Mouse (Mus musculus) right cerebral cortex, adult 2 months (tissue): ENCODE results near the gene Gtf2ird2.
A peak's percentile ranks its signal among the peaks of the same experiment; 100 is the strongest.

Experiments
- DNase-seq, 2 experiments: peaks; one replicate each; pipeline ENCODE4 v3.0.0; 2021 to 2022; ENCODE audit warnings: low spot score in 2 of 2

The Gtf2ird2 gene

DNA sequence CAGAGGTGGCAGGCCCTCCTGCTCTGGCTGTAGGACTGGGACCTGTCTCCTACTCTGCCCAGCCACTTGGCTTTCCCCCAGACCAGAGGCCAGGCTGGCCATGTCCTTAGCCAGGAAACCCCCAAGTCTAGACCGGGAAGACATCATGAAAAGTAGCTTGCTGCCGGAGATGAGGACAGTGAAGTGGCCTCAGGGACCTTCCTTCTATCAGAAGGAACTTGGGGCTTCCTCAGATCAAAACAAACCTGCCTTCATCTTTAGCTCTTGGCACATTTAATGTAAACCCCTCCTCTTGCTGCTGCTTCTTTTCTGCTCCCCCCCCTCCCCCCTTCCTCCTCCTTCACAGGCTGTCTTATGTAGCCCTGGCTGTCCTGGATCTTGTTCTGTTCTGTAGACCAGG is 50.4 kb downstream of the Gtf2ird2 start:
- no peak for DNase-seq

DNA sequence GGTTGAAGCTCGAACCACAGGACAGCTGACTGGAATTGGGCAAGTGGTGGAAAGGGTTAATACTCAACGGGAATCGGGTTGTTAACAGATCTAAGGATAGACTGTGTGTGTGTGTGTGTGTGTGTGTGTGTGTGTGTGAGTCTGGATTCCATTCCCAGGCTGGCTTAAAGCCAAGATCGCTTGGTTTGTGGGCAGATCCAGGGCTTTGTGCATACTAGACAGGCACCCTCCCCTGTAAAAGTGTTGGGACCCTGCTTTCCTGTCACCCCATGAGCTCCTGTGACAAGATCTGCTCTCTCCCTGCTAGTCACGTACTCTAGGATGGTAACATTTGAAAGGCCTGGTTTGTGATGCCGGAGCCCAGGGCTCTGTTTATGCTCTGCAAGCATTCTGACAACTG is 51.3 kb downstream of the Gtf2ird2 start:
- DNase-seq = peak in 1 of 2 experiments; percentile 58

DNA sequence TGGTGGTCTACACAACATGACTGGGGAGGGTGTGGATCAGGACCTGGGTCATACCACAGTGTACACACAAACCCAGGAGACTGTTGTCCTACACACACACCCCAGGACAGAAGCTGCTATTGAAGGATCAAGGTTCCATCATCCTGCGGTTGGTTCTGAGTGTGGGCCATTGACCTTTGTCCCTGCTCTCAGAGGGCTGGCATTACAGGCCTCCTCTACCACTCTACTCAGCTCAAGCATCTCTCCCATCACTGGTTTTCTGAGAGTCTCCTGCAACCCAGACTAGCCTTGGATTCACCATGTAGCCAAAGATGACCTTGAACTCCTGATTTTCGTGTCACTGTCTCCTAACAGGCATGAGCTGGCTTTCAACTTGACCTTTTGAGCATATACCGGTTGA is 52.4 kb downstream of the Gtf2ird2 start:
- no peak for DNase-seq

DNA sequence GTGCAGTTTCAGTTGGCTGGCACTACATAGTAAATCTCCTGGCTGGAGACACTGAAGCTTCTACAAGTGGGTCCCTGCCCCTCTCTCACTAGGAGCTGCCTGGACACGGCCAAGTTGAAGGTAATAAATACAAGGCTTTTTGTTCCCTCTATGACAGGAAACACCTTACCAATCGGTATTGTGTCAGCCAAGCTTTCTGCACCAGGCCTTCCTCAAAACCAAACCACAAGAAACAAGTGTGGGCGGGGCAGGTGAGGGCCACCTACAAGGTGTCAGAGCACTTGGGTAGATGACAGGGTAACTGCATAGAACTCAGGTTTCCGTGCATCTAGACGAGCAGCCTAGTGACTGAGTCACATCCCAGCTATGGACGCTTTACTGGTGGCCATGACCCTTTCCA is 53.0 kb downstream of the Gtf2ird2 start:
- DNase-seq = no peak

DNA sequence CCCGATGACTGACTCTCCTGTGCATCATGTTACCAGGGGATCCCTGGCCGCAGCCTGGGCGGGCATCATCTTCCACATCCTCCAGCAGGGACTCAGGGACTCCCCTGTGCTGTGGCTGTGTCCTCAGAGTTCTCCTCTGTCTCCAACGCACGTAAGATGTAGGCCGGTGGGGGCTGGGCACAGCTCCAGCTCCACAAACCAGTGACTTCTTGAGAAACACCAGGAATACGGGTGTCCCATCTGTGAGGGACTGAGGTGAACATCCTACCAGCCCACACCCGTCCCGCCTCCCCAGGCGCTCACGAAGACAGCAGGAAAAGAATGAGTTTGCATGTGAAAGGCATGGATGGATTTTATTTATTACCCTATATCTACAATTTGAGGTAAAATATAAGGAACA is 53.7 kb downstream of the Gtf2ird2 start:
- no peak for DNase-seq

DNA sequence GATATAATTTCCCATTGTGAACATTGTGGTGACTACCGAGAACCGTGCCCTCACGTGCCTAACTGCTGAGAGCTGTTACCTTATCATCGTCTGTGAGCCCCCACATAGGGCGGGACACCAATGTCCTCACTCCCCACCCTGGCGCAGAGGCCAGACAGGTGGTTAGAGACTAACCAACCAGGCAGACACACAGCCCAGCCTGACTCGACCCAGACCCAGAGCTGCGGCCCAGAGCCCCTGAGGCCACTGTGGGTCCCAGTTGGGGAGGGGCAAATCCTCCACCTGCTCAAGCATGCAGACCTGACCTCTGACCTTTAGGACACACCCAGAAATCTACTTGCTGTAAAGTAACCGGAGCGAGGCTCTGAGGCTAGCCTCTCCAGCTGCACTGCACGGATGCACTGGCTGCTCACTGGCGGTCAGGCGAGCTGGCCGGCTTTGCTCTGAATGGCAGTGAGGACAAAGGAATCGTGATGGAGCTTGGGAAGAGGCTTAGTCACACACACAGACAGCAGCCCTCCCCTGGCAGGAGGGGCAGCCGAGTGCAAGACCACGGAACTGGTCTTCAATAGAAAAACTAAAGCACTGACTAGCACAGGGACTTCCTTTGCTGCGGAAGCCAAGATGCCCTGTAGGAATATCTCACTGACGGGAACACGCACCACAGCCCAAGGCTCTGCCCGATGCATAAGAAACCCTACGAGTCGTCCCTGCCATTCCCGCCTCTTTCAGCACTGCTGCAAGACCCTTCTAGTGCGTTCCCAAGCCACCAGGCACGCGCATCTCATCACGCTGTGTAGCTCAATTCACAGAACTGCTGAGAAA is 54.3 kb downstream of the Gtf2ird2 start:
- no peak for DNase-seq

DNA sequence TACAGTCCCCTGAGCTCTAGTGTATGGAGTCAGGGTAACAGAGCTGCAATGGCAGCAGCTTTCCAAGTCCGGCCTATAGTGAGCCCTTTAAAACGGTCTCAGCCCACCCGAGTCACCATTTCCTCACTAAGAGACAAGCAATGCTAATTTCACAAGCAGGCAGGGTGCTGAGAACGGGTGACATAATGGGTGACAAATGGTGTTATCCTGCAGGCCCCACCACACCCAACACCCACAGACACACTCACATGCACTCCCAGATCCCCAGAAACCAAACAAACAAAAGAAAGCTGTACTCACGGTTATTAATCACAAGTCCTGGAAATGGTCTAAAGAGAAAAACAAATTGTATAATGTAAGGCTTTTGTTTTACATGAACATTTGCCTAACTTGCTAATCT is 58.0 kb downstream of the Gtf2ird2 start:
- DNase-seq = no peak

DNA sequence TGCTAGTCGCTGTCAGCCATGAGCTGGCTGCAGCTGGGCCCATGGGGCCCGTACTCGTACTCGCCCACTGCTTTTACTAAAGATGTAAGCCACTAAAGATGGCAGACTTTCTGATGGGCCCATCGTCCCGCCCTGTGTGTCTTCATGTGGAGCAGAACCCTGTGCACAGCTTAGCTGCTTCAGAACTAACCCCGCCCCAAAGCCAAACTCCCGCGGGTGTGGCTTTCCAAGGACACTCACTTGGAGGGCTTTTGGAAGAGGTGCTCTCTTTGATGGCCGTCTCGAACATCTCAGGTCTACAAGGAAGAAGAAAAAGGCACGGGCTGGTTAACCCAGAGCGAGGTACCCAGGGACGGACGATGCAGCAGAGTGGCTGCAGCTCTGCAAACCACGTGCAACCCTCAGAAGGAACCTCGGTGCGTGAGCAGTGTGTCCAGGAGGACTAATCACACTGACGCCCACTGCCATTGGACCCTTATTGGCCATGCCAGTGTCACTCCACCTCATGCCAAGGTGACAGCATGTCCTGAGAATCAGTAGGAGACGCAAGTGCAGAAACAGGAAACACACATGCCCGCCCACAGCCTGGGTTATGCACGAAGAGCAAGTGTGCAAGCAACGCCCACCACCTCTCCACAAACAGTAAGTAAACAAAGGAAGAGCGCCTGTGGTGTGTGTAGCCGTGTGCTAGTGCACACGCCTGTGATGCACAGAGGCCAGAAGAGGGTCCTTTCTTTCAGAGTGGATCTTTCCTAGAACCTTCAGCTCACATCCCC is 60.0 kb downstream of the Gtf2ird2 start:
- DNase-seq = no peak

DNA sequence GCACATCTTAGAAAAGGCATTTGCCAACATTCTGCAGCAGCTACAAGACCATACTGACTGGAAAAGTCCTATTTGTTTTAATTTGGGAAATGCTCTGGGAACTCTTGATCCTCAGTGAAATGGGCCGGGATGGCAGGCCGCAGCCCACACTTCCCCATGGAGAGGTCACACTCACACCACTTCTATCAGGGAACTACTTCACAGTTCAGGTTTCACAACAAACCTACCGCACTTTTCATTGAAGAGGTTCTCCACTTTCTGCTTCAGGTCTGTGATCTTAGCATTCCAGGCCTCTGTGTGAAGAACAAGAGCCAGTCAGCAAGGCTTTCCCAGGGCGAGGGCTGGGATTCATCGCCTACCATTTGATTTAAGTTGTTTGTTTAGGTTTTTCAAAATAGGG is 61.1 kb downstream of the Gtf2ird2 start:
- no peak for DNase-seq

DNA sequence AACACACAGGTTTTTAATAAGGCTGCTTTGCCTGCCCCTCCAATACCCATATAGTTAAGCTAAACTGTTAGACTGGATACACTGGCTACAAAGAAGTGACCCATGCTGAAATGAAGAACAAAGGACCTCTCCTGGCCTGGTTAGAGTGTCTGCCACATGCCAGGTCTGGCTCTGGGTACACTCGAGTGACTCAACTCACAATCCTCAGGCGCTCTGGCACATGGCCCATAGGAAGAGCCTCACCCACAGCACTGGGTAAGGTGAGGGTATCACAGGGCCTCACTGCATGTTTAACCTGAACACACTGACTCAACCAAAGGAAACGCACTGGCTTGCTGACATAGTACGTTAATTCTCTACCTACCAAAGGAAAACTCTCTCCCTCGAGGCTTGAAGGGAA is 62.3 kb downstream of the Gtf2ird2 start:
- no peak for DNase-seq

DNA sequence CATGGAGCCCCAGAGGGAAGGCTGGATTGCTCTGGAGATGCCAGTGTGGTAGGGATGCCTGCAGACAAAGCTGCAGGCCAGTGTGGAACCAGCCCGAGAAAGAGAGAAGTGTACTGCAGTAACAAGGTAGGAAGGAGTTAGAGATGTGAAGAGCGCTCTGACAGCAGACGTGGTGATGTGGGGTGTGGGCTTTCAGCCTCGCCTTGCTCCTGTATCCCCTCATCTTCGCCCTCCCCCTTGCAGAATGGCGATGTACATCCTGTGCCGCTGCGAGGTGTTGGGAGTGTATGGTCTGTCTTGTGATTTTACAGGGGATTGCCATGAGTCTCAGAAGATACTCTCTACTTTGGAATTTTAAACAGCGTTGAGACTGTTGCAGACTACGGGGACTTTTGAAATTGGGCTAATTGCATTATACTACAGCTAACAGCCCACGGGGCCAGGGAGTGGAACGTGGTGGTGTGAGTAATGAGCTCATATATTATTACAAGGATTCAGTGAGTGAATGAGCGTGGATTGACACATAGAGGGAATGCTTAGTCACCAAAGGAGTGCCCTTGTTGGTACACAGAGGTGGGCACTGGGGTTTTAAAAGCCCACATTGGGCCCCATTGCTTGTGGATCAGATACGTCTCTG is 64.9 kb downstream of the Gtf2ird2 start:
- no peak for DNase-seq

DNA sequence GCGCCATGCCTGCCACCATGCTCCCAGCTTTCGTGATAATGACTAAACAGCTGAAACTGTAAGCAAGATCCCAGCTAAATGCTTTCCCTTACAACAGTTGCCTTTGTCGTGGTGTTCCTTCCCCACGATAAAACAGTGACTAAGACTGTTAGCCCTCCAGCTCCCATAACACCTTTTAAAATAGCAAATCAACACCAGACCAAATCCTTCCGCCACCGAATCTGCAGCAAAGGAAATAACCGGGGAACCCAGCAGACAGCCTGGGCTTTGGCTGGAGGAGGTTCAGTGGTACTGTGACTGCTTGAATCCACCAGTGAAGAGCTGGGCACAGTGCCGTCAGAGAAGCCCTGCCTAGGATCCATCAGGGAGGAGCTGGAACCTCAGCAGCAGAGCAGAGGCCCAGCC is 65.4 kb downstream of the Gtf2ird2 start:
- DNase-seq = peak; percentile 58 to 69

DNA sequence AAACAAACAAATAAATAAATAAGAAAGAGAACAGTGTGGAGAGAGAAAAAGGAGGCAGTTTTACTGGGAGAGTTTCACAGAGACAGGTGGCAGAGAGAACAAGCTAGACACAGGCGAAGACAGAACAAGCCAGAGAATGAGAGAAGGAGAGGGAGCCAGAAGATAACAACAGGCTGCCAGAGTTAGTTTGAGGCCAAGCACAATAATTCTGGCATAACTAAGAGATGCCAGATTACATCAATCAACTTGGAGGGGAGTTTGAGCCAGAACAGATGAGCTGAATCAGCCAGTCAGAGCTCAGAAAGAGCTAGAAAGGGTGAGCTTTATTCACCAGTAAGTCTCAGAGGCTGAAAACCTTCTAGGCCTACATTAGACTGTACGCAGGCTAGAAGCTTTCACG is 66.8 kb downstream of the Gtf2ird2 start:
- DNase-seq = no peak

DNA sequence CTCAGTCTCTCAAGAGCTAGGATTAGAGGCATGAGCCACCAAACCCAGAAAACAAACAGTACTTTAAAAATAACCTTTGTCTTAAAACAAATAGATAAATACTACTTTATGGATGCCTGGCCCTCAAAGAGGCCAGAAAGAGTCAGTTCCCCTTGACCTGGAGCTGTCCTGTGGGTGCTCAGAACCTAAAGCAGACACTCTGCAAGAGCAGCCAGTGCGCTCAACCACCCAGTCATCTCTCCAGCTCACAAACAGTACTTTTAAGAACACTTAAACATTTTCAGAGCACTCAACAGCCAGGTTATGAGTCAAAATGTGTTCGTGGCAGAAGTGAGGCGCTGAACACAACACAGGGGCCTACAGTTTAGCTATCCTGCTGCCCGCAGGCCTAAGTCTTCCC is 67.3 kb downstream of the Gtf2ird2 start:
- no peak for DNase-seq

DNA sequence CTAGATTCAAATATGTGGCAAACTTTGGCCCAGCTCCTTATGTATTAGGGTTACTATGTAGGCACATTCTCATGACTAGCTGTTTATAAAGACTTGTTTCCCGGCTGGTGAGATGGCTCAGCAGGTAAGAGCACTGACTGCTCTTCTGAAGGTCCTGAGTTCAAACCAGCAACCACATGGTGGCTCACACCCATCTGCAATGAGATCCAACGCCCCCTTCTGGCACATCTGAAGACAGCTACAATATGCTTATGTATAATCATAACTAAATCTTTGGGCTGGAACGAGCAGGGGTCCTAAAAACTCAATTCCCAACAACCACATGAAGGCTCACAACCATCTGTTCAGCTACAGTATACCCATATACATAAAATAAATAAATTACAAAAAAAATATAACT is 70.0 kb downstream of the Gtf2ird2 start:
- no peak for DNase-seq

DNA sequence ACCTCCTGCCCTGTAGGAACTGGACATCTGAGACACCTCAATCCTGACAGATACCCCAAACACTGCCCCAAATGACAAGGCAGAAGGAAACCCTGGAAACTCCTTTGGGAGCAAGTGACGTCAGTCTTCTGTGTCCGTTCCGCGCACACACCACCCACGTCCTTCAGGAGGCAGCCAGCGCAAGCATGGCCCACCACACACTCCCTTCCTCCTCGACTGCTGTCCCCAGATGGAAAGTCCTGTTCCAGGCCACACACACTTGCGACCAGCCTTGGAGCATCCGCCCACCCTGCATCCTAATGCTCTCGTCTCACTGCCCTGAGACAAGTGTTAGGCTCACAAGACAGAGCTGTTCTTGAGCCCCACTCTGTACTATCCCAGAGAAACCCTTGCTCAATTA is 71.5 kb downstream of the Gtf2ird2 start:
- peak; percentile 61 to 66 for DNase-seq

DNA sequence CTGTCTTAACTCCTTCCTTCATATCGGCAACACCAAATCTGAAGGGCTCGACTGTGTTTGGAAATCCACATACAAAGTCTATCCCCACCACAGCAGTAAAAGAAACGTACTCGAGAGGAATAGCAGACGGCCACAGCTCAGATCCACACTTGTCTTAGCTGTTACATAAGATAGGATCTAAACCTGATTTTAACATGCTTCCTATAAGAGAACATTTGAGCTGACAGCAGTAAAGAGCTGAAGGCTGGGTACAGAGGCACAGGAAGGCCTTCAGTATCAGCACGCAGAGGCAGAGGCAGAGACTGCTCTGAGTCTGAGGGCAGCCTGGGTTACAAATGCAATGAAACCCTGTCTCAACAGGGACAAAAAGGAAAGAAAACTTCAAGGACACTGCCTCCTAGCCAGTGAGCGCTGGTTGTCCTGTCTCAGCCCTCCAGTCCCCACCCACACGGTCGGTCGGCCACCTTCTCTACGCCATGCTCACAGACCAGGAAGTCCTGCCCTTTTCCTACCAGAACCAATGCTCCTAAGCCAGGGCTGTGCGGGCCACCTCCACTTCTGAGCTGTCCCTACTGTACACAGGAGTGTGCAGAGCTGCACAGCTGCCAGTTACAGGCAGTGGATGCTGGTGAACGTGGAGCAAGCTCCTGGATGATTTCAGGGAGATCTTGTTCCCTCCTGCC is 73.7 kb downstream of the Gtf2ird2 start:
- DNase-seq = no peak

DNA sequence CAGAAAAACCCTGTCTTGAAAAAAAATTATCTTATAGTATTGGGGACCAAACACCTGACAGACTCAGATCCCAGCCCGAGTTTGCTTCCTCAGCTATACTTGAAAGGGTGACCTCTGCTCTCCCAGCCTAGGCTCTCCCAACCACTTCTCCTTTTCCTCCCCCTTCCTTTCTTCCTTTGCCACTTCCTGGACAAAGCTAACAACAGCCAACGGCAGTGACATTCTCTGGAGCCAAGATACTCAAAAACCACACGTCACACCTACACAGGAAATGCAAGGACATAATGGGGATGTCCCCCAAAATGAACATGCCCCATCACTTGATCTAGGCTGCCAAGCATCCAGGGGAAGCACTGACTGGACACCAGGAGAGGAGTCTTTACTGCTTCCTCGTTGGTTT is 74.6 kb downstream of the Gtf2ird2 start:
- no peak for DNase-seq

DNA sequence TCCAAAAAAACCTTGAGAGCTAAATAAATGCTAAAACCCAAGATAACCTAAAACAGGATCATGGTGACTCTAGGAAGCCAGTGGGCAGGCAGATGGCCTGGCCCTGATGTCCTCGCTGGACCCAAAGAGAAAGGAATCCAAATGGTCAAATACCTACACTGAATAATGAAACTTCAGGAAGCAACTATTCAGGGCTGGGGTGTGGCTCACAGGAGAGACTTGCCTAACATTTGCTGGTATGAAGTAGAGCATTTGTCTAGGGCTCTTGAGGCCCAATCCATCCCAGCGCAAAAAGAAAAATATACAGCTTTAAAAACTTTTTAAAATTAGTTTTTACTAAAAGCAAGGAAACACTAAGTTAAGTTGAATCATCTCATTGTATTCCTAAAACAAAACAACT is 75.1 kb downstream of the Gtf2ird2 start:
- DNase-seq = no peak

DNA sequence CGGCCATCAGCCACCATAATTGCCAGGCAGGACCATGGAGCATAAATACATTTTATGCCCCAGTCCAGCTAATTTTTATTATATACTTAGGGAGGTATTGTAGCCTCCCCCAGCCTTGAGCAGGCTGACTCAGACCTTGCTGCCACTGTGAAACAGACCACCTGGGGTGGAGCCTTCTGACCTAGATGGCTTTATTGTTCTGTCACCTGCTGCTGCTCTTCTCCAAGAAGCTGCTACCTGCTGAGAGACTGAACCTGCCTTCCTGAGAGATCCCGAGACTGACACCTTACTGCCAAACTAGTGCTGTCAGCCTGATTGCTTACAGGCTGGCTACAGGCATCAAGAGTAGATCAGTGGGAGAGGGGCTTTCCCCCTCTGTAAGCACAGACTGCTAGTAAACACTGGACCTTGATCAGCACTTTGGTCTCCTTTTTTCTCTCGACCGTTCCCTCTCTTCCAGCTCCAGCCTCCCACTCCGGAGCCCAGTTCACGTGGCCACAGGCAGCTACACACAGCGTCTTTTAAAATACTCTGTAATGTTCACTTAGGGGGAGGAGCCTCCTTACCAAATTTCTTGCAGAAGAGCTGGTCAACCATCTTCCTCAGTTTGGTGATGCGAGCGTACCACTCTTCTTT is 76.3 kb downstream of the Gtf2ird2 start:
- no peak for DNase-seq

DNA sequence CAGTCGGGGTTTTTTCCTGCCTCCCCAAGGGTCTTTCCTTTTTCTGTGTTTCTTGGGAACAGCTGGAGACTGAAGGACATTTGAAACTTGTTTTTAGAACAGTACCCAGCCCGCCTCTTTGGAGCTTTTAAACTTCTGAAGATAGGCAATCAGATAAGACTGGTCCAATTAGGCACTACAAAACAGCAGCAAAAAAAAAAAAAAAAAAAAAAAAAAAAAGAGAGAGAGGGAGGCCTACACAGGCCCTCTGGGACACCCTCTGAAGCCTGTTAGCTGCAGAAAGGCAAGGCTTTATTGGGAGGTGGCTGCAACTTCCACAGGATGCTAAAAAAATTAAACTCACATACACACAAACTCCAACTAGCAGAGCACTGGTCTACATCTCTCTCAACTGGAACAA is 82.1 kb downstream of the Gtf2ird2 start:
- DNase-seq = no peak

DNA sequence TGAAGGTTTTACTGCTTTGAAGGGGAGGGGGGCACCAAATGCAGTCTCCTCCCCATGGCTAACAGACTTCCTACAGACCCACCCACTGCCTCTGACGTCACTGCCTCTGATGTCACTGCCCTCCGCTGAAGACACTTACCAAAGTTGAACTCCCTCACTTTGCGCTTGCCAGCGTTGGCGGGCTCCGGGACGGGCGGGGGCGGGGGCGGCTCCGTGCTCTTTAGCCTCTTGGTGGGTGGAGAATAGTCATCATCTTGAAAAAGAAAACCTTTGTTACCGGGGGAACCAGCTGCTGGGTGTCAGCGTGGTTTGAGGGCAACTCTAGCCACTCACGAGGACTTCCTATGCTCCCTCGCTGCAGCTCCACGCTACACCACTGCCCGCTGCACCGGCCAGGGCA is 82.6 kb downstream of the Gtf2ird2 start:
- DNase-seq = peak in 1 of 2 experiments; percentile 41
